Mouse (Mus musculus): ENCODE measurements at regions not wholly inside any gene's neighbourhood (a gene's known extent, or its start where the extent isn't known, plus 50 kb on each side); places are given as distances from the start of the nearest gene placed in this dataset.
"Not testable (repeated sequence)": the region's sequence is repeated elsewhere in the genome, so short reads cannot be mapped to it uniquely, and the experiment has no call there.

- DNase-seq (ENCODE audit: low read depth, low spot score) = peak; percentile 62
Observed at GRCm38 (mm10) chr15:38129330-38129729, 704.0 kb downstream of the 4930447A16Rik start.

- no peak for DNase-seq (ENCODE audit: low read depth, low spot score)
Observed at GRCm38 (mm10) chr15:38129861-38130631, 704.7 kb downstream of the 4930447A16Rik start.

- DNase-seq (ENCODE audit: low read depth, low spot score) = no peak
Observed at GRCm38 (mm10) chr15:38130632-38131028, 705.3 kb downstream of the 4930447A16Rik start.

- no peak for DNase-seq (ENCODE audit: low read depth, low spot score)
Observed at GRCm38 (mm10) chr15:38139639-38140038, 714.3 kb downstream of the 4930447A16Rik start.

GRCm38 (mm10) chr15:38143495-38143894 is 718.1 kb downstream of the 4930447A16Rik start:
- no peak for DNase-seq (ENCODE audit: low read depth, low spot score)

GRCm38 (mm10) chr15:38151654-38152053 is 726.3 kb downstream of the 4930447A16Rik start:
- no peak for DNase-seq (ENCODE audit: low read depth, low spot score)

GRCm38 (mm10) chr15:38153821-38154220 is 728.5 kb downstream of the 4930447A16Rik start:
- DNase-seq (ENCODE audit: low read depth, low spot score) = not testable (repeated sequence)

GRCm38 (mm10) chr15:38159161-38159560 is 733.8 kb downstream of the 4930447A16Rik start:
- DNase-seq (ENCODE audit: low read depth, low spot score) = no peak

GRCm38 (mm10) chr15:38163721-38164120 is 738.4 kb downstream of the 4930447A16Rik start:
- no peak for DNase-seq (ENCODE audit: low read depth, low spot score)

- DNase-seq (ENCODE audit: low read depth, low spot score) = no peak
Observed at GRCm38 (mm10) chr15:38164848-38165247, 739.5 kb downstream of the 4930447A16Rik start.

GRCm38 (mm10) chr15:38165881-38166445 is 740.6 kb downstream of the 4930447A16Rik start:
- no peak for DNase-seq (ENCODE audit: low read depth, low spot score)

GRCm38 (mm10) chr15:38166476-38166875 is 741.1 kb downstream of the 4930447A16Rik start:
- no peak for DNase-seq (ENCODE audit: low read depth, low spot score)

GRCm38 (mm10) chr15:38167618-38168152 is 742.3 kb downstream of the 4930447A16Rik start:
- DNase-seq (ENCODE audit: low read depth, low spot score) = no peak

- DNase-seq (ENCODE audit: low read depth, low spot score) = no peak
Observed at GRCm38 (mm10) chr15:38169191-38169590, 743.8 kb downstream of the 4930447A16Rik start.
